Mouse (Mus musculus) lung, postnatal 36 days (tissue): ENCODE data around the gene Slc8a3.

Experiments used
- DNase-seq: peaks from one replicate; pipeline ENCODE4 v3.0.0; 2022; ENCODE audit warnings: mixed read lengths

Slc8a3 gene

GRCm38 (mm10) chr12:81175252-81175651 is 157.7 kb downstream of the Slc8a3 start:
- DNase-seq: no peak

- DNase-seq: no peak
These were observed 159.1 kb downstream of the Slc8a3 start for GRCm38 (mm10) chr12:81173893-81174292.

- DNase-seq: no peak
These were observed 160.0 kb downstream of the Slc8a3 start for GRCm38 (mm10) chr12:81173011-81173410.

GRCm38 (mm10) chr12:81170076-81170475 is 162.9 kb downstream of the Slc8a3 start:
- DNase-seq: no peak

GRCm38 (mm10) chr12:81168494-81168893 is 164.5 kb downstream of the Slc8a3 start:
- no peak for DNase-seq

GRCm38 (mm10) chr12:81168031-81168430 is 164.9 kb downstream of the Slc8a3 start:
- no peak for DNase-seq

- no peak for DNase-seq
These were observed 165.8 kb downstream of the Slc8a3 start for GRCm38 (mm10) chr12:81167142-81167541.

- no peak for DNase-seq
These were observed 166.4 kb downstream of the Slc8a3 start for GRCm38 (mm10) chr12:81166615-81167014.

- DNase-seq: no peak
These were observed 166.9 kb downstream of the Slc8a3 start for GRCm38 (mm10) chr12:81166092-81166491.

GRCm38 (mm10) chr12:81163566-81163965 is 169.4 kb downstream of the Slc8a3 start:
- DNase-seq: no peak

- no peak for DNase-seq
These were observed 169.8 kb downstream of the Slc8a3 start for GRCm38 (mm10) chr12:81163131-81163530.

- no peak for DNase-seq
These were observed 171.7 kb downstream of the Slc8a3 start for GRCm38 (mm10) chr12:81161282-81161681.

GRCm38 (mm10) chr12:81160831-81161230 is 172.1 kb downstream of the Slc8a3 start:
- no peak for DNase-seq

- DNase-seq: no peak
These were observed 172.6 kb downstream of the Slc8a3 start for GRCm38 (mm10) chr12:81160425-81160824.

GRCm38 (mm10) chr12:81159947-81160346 is 173.0 kb downstream of the Slc8a3 start:
- DNase-seq: no peak

GRCm38 (mm10) chr12:81156841-81157240 is 176.1 kb downstream of the Slc8a3 start:
- DNase-seq: no peak

GRCm38 (mm10) chr12:81155675-81156074 is 177.3 kb downstream of the Slc8a3 start:
- DNase-seq: peak; percentile 19

GRCm38 (mm10) chr12:81152082-81152481 is 180.9 kb downstream of the Slc8a3 start:
- no peak for DNase-seq

GRCm38 (mm10) chr12:81150917-81151316 is 182.1 kb downstream of the Slc8a3 start:
- no peak for DNase-seq

- no peak for DNase-seq
These were observed 185.0 kb downstream of the Slc8a3 start for GRCm38 (mm10) chr12:81147956-81148355.
